Mouse (Mus musculus) T-cell, adult 2 months (primary cell): Measurements from ENCODE around the gene Rhot1.
A peak's percentile ranks its signal among the peaks of the same experiment; 100 is the strongest.

Source experiments
- DNase-seq: peaks from one replicate; pipeline ENCODE4 v3.0.0; 2022; ENCODE audit warnings: low spot score

Gene Rhot1

DNA sequence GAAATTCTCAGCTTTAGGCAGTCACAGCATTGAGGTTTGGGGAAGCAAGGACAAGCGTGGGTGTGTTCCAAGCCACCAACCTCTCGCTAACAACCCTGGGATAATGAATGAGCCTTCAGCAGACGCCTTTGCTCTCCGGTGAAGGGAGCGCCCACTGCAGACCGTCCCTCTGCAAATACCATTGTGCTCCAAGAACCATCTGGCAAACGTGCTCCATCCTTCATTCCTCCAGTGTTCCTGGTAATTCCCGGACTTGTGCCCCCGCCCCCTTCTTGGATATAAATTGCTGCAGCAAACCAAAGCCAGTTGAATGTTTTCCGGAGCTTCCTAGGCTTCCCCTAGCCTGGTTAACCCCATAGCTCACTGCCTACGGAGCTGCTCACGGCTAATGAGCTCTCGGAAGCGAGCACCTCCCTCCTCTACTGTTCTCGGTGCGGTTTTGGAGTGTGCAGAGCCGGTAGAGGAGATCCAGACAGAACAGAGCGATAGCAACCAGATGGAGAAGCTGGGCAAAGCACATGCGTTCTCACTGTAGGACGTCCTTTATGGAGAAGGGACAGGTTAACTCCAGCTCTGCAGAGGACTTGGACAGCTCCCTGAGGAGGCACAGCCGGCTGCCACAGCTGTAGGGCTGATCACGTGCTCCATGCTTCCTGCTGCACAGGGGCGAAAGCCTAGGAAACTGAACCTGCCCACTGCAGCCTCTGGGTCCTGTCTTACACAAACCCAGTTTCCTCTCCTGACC lies 81.1 kb downstream of the Rhot1 start:
- peak; percentile 5 for DNase-seq

DNA sequence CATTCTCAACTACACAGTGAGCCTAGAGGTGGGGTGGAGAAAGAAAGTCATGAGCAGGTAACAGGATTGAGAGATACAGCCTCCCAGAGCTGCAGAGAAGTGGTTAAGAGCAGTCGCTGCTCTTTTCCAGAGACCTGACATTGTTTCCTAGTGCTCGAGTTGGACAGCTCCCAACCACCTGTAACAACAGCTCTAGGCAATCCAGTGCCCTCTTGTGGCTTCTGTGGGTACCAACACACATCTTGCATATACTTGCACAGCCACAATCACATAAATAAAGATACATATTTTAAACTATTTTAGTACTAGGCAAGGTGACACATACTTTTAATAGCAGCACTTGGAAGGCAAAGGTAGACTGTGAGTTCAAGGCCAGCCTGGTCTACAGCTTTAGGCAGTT lies 82.2 kb downstream of the Rhot1 start:
- DNase-seq, result no peak

DNA sequence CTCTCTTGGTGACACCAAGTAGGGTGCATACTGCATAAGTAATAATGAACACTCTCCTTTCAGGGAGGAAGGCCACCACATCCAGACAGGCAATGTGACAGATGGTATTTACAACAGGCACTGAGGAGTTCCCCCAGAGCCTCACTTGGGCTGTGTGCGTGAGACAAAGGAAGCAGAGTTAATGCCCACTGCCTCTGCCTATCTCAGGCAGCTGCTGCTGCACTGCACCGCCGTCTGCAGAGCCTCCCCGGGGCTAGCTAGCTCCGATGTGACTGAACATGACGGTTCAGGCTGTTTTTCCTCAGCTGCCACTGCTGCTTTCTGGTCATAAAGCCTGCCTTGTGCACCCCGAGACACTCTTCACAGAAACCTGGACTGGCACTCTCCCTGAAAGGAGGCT lies 83.6 kb downstream of the Rhot1 start:
- no peak for DNase-seq

DNA sequence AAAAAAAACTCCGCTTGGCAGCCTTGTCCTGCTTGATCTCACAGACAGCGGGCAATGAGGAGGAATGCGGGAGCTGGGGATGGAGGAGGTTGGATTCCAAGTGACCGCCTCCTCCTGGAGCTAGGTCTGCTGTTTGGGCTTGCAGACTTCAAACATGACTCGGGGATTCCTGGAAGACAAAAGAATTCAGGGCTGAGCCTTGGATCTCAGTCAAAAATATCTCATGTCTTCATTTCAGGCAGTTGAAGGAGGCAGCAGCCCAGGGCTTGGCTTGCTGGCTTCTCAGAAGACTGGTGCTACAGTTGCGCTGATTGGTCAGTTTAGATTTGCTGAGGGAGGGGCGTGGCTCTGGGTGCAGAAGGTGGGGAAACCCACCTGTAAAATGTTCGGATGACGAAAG lies 86.2 kb downstream of the Rhot1 start:
- DNase-seq, result no peak

DNA sequence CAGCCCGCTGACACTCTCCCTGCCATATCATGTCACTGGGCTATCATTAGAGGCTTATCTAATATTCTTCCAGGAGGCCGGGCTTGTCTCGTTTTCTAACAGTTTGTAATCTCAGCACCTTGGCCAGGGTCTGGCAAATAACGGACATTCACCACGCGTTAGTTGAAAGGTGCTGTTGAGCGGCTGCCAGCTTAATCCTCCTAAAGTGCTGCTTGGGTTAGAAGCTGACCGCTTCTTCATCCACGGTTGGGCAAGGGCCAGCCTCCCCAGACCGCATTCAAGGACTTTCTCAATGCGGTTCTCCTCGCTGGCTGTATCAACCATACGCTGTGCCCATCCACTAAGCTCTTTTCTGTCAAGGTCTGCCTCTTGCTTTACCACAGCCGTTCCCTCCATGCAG lies 87.0 kb downstream of the Rhot1 start:
- no peak for DNase-seq

GRCm38 (mm10) chr11:80299513-80300235 lies 90.9 kb downstream of the Rhot1 start:
- no peak for DNase-seq

- DNase-seq, result peak; percentile 37
Observed at GRCm38 (mm10) chr11:80300551-80301315, 91.9 kb downstream of the Rhot1 start, which contains the start of gene Rhbdl3. Gene Rhbdl3, plus strand, starts transcription at chr11:80300912.

GRCm38 (mm10) chr11:80301316-80302045 lies 92.7 kb downstream of the Rhot1 start:
- peak; percentile 19 for DNase-seq

GRCm38 (mm10) chr11:80302046-80302390 lies 93.2 kb downstream of the Rhot1 start:
- peak; percentile 9 for DNase-seq

GRCm38 (mm10) chr11:80302536-80302935 lies 93.7 kb downstream of the Rhot1 start:
- DNase-seq, result peak; percentile 75

GRCm38 (mm10) chr11:80303746-80304145 lies 94.9 kb downstream of the Rhot1 start:
- DNase-seq, result peak; percentile 4

- DNase-seq, result no peak
Observed at GRCm38 (mm10) chr11:80304846-80305245, 96.0 kb downstream of the Rhot1 start.

- DNase-seq, result no peak
Observed at GRCm38 (mm10) chr11:80308537-80308936, 99.7 kb downstream of the Rhot1 start.

DNA sequence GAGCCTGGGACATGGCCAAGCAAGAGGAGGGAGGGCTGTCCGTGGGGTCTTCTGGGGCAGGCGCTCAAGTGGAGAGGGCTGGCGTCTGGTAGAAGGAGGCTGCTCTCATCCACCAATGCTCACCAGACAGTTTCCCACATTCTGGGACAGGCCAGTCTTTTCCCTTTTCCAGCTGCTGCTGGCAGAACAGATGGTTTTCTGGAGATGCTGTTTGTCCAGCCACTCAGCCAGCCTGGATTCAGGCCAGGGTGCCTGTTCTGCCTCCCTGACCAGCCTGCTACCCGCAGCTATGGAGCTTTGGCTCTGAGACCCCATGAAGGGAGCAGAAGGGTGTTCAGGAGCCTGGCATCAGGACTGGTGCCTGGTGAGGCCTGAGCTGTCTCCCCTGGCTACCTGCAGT lies 102.5 kb downstream of the Rhot1 start:
- DNase-seq, result no peak

DNA sequence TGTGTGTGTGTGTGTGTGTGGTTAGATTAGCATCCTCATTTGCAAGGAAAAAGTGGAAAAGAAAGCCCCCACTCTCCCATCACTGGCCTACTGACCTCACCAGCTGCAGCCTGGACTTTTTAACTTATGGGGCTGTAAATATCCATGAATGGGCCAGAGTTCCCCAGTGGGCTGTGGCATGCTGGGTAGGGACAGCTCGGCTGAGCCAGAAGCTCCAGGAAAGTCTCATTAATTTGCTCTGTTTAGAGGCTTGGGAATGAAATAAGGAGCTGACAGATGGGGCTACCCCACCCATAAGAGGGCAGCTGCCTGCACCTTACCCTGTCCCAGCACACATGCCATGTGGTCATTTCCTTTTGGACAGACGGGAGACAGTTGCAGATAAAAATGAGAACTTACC lies 103.2 kb downstream of the Rhot1 start:
- DNase-seq, result no peak

DNA sequence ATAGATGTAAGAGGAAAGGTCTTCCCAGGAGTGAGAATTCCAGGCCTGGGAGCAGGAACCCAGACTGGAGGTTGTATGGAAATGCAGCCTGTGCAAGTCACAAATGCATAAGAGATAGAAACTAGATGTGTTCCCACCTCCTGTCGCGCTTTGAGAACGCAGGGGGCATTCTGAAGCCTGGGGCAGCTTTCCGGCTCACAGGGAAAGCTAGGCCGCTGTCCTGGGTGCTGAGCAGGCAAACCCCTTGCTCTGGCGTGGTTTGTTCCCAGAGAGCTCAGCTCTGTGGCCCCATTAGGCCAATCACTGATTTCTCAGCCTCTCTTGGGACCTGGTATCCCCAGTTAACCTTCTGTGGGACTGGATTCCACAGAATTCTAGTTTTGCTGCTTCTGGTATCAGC lies 103.7 kb downstream of the Rhot1 start:
- no peak for DNase-seq

GRCm38 (mm10) chr11:80313462-80313861 lies 104.6 kb downstream of the Rhot1 start:
- DNase-seq, result no peak

- DNase-seq, result no peak
Observed at GRCm38 (mm10) chr11:80313944-80314343, 105.1 kb downstream of the Rhot1 start.

- no peak for DNase-seq
Observed at GRCm38 (mm10) chr11:80315743-80316639, 107.2 kb downstream of the Rhot1 start.
